Mouse (Mus musculus): ENCODE measurements around the gene Tmem102. TPM values are rescaled to one million over a fixed set of nuclear protein-coding genes. Genes with fewer than 3 reads are reported as not detected.

The Tmem102 gene
- polyA plus RNA-seq, 1 experiment from 2014 or later = 11.2 TPM

GRCm38 (mm10) chr11:69791420-69791819 lies 14.0 kb downstream of the Tmem102 start:
- DNase-seq (ENCODE audit: low spot score) = no peak

- no peak for DNase-seq (ENCODE audit: low spot score)
Observed at GRCm38 (mm10) chr11:69789431-69789830, 16.0 kb downstream of the Tmem102 start.

DNA sequence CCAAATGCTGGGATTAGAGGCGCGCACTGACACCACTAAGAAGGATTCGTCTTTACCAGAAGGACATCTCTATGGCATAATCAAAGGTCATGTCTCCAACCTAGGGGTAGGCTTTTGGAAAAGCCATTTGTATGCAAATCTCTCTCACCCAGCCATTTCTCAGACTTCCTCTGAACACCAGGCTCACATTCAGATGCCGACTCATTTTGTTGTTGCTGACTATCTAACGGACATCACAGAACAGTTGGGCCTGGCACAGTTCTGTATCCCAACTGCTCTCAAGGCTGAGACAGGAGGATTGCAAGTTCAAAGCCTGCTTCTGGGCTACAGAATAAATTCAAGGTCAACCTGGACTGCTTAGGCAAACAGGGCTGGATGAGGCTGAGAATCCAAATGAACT lies 18.1 kb downstream of the Tmem102 start:
- no peak for DNase-seq (ENCODE audit: low spot score)

DNA sequence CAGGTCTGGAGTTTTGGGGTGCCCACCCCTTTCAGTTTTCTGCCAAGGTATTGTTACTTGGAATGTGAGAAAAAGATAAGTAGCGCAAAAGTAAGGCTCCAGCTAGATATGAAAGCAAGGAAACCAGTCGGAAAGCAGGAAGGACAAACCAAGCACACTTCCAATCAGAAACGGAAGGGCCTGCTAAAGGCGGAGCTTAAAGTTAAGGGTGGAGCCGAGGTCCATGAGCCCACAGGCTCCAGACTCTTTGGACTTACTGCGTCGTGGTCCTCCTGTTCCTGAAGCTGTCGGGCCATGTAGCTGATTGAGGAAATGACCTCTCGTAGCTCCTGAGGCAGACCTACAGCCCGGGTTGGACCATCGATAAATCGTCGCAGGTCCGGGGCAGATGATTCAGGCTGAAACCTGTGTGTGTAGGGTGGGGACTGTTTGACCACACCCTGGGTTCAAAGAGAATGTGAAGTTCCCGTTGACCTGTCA lies 20.6 kb downstream of the Tmem102 start:
- DNase-seq (ENCODE audit: low spot score) = no peak

- DNase-seq (ENCODE audit: low spot score) = no peak
Observed at GRCm38 (mm10) chr11:69781828-69782227, 23.6 kb downstream of the Tmem102 start.

GRCm38 (mm10) chr11:69778985-69779384 lies 26.4 kb downstream of the Tmem102 start:
- DNase-seq (ENCODE audit: low spot score) = no peak

DNA sequence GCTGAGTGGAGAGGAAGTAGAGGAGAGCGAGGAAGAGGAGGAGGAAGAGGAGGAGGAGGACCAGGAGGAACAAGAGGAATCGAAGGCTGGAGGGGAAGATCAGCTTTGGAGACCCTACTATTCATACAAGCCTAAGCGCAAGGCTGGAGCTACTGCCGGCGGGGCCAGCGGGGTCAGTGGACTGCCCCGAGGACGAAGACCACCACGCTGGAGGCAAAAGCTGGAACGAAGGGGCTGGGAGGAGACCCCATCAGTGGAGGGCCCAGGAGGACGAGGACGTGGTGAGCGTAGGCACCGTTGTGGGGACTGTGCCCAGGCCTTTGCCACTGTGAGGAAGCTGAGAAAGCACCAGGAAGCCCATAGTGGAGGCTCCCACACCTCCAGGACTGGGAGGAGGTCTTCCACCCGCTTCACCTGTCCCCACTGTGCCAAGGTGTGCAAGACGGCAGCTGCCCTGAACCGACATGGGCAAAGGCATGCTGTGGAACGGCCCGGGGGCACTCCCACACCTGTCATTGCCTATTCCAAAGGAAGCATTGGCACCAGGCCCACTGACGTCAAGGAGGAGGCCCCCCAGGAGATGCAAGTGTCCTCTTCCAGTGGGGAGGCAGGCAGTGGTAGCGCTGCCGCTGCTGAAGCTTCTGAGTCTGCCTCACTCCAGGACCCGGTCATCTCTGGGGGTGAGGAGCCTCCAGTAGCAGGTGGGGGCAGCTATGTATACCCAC lies 27.0 kb downstream of the Tmem102 start:
- no peak for DNase-seq (ENCODE audit: low spot score)

GRCm38 (mm10) chr11:69777504-69778257 lies 27.7 kb downstream of the Tmem102 start:
- no peak for DNase-seq (ENCODE audit: low spot score)

DNA sequence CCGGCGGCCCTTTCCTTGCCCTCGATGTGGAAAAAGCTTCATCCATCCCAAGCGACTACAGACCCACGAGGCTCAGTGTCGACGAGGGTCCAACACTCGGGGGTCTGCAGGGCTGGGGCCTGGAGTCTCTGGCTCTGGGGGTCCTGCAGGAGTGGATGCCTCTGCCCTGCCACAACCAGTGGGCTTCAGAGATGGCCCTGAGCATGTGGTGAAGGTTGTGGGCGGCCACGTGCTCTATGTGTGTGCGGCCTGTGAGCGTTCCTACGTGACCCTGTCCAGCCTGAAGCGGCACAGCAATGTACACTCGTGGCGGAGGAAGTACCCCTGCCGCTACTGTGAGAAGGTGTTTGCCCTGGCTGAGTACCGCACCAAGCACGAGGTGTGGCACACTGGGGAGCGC lies 28.9 kb downstream of the Tmem102 start:
- DNase-seq (ENCODE audit: low spot score) = no peak

DNA sequence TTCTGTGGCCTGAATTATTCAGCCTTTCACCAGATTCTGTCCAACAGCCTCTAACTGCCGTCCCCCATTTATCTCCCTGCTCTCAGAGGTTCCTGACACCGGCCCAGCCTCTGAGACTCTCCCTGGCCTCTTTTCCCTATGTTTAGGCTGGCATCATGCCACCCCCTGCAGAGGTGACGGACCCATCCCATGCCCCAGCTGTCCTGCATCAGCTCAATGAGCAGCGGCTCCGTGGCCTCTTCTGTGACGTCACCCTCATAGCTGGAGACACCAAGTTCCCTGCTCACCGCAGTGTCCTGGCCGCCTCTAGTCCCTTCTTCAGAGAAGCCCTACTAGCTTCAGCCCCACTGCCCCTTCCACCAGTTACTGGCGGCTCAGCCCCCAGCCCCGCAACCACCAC lies 29.7 kb downstream of the Tmem102 start:
- no peak for DNase-seq (ENCODE audit: low spot score)

- DNase-seq (ENCODE audit: low spot score) = no peak
Observed at GRCm38 (mm10) chr11:69774961-69775360, 30.5 kb downstream of the Tmem102 start.

- no peak for DNase-seq (ENCODE audit: low spot score)
Observed at GRCm38 (mm10) chr11:69767625-69767909, 37.9 kb downstream of the Tmem102 start.

DNA sequence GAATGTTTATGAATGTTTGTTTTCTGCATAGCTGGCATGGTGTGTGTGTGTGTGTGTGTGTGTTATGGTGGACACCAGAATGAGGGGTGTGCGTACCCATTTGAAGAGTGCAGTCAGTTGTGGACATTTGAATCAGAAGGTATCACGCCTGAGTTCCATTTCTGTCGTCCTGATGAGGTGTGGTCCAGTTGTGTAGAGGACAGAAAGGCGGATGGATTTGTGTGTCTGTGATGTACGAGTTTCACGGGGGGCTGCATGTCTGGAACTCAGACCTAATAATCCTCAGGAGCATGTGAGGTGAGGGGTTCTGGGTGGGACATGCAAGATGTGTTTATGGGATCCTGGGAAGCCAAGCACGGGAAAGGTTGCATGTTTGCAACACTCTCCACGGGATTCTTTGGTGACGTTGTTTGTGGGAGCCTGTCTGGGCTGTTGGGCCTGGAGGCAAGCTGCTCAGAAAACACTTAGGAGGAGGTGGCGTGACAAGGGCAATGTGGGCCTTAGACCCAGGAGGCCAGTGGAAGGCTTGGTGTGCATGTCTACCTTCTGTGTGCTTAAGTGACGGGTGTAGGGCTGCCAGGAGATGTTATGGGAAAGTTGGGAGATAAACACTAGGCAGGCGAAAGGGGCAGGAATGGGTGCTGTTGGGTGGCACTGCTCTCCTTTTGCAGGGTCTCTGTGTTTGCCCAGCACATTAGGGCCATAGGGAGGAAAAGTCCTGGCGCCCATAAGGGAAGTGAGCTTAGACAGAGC lies 38.4 kb downstream of the Tmem102 start:
- no peak for DNase-seq (ENCODE audit: low spot score)

DNA sequence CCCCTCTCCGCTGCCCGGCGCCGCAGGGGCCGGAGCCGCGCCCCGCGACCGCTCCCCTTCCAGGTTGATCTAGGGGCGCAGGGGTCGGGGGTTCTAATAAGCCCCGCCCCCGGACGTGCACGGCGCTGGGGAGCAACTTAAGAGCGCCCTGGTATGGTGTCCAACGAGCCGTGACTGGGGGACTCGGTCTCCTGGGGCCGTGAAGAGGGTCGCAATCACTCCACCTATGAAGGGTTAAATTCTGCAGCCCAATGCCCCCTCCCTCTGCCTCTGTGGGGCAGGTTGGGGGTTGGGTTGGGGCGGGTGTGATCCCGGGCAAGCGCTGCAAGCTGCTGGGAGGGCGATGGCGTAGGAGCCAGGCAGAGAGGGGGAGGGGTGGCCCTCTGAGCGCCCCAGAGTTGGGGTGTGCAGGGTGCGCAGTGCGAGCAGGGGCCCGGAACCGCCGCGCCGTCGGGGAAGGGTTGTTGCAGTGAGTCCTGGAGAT lies 39.3 kb downstream of the Tmem102 start:
- peak; percentile 86 for DNase-seq (ENCODE audit: low spot score)

DNA sequence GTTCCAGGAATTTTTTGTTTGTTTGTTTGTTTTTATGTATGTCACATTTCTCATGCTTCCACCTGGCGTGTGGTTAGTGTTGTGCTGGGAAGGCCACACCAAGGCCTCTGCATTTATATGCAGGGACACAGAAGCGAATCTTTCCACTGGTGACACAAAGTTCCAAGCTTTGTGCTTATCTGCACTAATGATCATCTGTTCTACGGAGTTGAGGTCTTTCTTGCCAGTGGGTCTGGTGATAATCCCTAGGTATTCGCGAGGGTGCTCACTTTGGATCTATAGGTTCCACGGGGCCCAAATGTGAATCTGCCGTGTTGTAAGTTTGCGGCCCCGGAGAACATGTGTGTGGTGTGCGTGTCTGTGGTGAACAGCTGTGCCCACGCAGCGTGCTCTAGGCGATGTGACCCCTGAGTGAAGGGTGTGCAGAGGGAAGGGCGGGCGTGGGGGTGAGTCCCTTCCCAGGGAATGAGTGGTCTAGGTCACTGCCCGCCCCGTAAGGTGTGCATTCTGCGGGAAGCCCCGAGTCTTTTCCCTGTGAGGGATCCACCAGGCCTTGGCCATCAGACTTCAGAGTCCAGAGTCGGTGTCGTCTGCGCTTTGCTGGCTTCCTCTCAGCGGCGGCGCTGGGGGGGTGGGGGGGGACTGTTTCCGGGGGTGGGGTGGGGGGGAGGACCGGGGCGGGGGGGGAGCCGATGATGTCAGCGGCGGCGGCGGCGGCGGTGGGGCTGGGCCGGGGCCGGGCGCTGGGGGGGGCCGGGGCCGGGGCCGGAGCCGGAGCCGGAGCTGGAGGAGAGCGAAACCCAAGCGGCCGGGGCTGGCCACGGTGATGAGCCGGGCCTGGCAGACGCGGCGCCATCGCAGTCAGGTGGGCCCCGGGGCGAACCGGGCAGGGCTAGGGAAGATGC lies 40.0 kb downstream of the Tmem102 start, which contains the start of gene Zbtb4:
Zbtb4 (plus strand) TSS at position 692 of the 905 bp plus-strand sequence.
- peak; percentile 53 for DNase-seq (ENCODE audit: low spot score)

GRCm38 (mm10) chr11:69763551-69763950 lies 41.9 kb downstream of the Tmem102 start:
- DNase-seq (ENCODE audit: low spot score) = no peak

DNA sequence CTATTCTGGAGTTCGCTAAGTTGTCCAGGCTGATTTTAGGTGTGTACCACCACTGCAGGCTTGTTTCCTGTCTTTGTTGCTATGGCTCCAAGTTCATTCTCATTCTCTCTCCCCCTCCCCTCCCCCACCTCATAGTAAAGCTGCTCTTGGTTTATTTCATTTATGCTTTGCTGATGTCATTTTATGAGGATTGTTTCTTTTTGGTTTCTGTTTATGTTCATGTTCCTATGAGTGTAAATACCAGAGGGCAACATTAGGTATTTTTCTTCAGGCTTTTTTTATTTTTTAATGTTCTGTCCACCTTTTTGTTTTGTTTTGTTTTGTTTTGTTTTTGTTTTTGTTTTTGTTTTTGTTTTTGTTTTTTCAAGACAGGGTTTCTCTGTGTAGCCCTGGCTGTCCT lies 43.6 kb downstream of the Tmem102 start, which contains the start of gene Slc35g3:
Slc35g3 (minus strand) TSS at position 101 of the 400 bp plus-strand sequence.
- DNase-seq (ENCODE audit: low spot score) = peak; percentile 37

GRCm38 (mm10) chr11:69760901-69761200 lies 44.6 kb downstream of the Tmem102 start:
- DNase-seq (ENCODE audit: low spot score) = no peak

GRCm38 (mm10) chr11:69760160-69760900 lies 45.1 kb downstream of the Tmem102 start:
- DNase-seq (ENCODE audit: low spot score) = no peak

All from thymus, postnatal 0 days (tissue).